ENCODE assay signal across 8 mouse cellular contexts in genomic region chr11:79870189-79870588, GRCm38 (mm10).
DNase-seq lines count a peak whose midpoint lies in the region; ATAC-seq lines count a peak whose summit lies in the region.

No protein-coding gene starts in this region.

- H3K27ac ChIP-seq in liver, embryonic 11.5 days (ENCODE audit: low read depth, low read length) = no peak overlapping the region
- peak overlapping the region; percentile 47 for H3K27ac ChIP-seq in lung, embryonic 16.5 days (ENCODE audit: low read length)

- H3K4me3 ChIP-seq in liver, embryonic 11.5 days (ENCODE audit: low read depth, low read length) = no peak overlapping the region
- no peak overlapping the region for H3K4me3 ChIP-seq in lung, embryonic 16.5 days (ENCODE audit: low read length)

- no peak overlapping the region for H3K9ac ChIP-seq in liver, embryonic 11.5 days (ENCODE audit: low read depth, low read length)
- no peak overlapping the region for H3K9ac ChIP-seq in lung, embryonic 16.5 days (ENCODE audit: low read length)

- H3K4me2 ChIP-seq in liver, embryonic 11.5 days = no peak overlapping the region
- H3K4me2 ChIP-seq in lung, embryonic 16.5 days (ENCODE audit: low read depth, low read length) = no peak overlapping the region

- 32% methylated on average over 5 of the region's 5 CpGs for WGBS in liver, embryonic 11.5 days
- 44% methylated on average over 5 of the region's 5 CpGs for WGBS in lung, embryonic 16.5 days

- 0 out of 2 replicates have a peak, but pooled peaks cover 2% of the 10 kb centered on the region for H3K27me3 ChIP-seq in liver, embryonic 11.5 days (replicated peaks; ENCODE audit: control insufficient read depth, insufficient read depth, low read length)
- H3K27me3 ChIP-seq in lung, embryonic 16.5 days (ENCODE audit: control insufficient read depth, insufficient read depth, low read depth, low read length) = no peaks in the 10 kb centered on the region

- intact Hi-C loops in heart, postnatal 10 days (cut with DNase I) = no loop called here

- H3K36me3 ChIP-seq in liver, embryonic 11.5 days (ENCODE audit: control insufficient read depth, insufficient read depth, low read length) = no peaks in the 10 kb centered on the region
- H3K36me3 ChIP-seq in lung, embryonic 16.5 days (ENCODE audit: control insufficient read depth, insufficient read depth, low read length) = no peaks in the 10 kb centered on the region

- ATAC-seq in liver, embryonic 11.5 days (replicated peaks; ENCODE audit: low FRiP score) = no peak
- ATAC-seq in lung, embryonic 16.5 days (ENCODE audit: low read depth) = no peak

- DNase-seq in liver = peak; percentile 20
- no peak for DNase-seq in liver, embryonic 11.5 days (ENCODE audit: low spot score)
- DNase-seq in adrenal gland, postnatal 36 days = peak; percentile 18 to 53
- peak; percentile 43 to 53 for DNase-seq in heart, postnatal 10 days
- no peak for DNase-seq in frontal cortex, postnatal 10 days (ENCODE audit: low spot score in 2 of 2)
- DNase-seq in testis, postnatal 10 days (ENCODE audit: low spot score) = no peak
- DNase-seq in left cerebral cortex, adult 8-10 months (ENCODE audit: low spot score in 2 of 2) = no peak

- no peaks in the 10 kb centered on the region for H3K4me1 ChIP-seq in liver, embryonic 11.5 days (replicated peaks; ENCODE audit: control insufficient read depth, insufficient read depth, low read length)
- H3K4me1 ChIP-seq in lung, embryonic 16.5 days (replicated peaks; ENCODE audit: control insufficient read depth, insufficient read depth, low read length) = peaks cover 10% of the 10 kb centered on the region

- no peaks in the 10 kb centered on the region for H3K9me3 ChIP-seq in liver, embryonic 11.5 days (ENCODE audit: control insufficient read depth, low read length)
- H3K9me3 ChIP-seq in lung, embryonic 16.5 days (ENCODE audit: control insufficient read depth, low read length) = no peaks in the 10 kb centered on the region

Comparison
In these comparisons a context has a peak if more than half of its experiments do, and no peak if none do; other contexts are left out.
1. DNase-seq: peak in liver (single experiment), adrenal gland, postnatal 36 days (2 of 2) and heart, postnatal 10 days (2 of 2); none in liver, embryonic 11.5 days (single experiment), frontal cortex, postnatal 10 days (0 of 2), testis, postnatal 10 days (single experiment) and left cerebral cortex, adult 8-10 months (0 of 2).